Mouse (Mus musculus) liver, adult 2 months (tissue): ENCODE measurements around the gene Nop2.

ENCODE experiments used
- CTCF ChIP-seq: fragments of 200-500 bp; IDR thresholded peaks from 2 replicates; pipeline ENCODE4 v1.5.1; 2011; ENCODE audit warnings: low read depth, low read length, control low read depth
- POLR2A ChIP-seq: fragments of 200-500 bp; IDR thresholded peaks from 2 replicates; pipeline ENCODE4 v1.6.1; 2011; ENCODE audit warnings: low read length, control low read depth; ENCODE audit not compliant: insufficient read depth; ENCODE audit errors: extremely low read depth

GRCm38 (mm10) chr6:125096597-125097345 is 34.9 kb upstream of the Nop2 start:
- TF ChIP-seq CTCF: no peak
- no peak for TF ChIP-seq POLR2A
